Mouse (Mus musculus): ENCODE measurements around the gene Trim24. TPM values are rescaled to one million over a fixed set of nuclear protein-coding genes. Genes with fewer than 3 reads are reported as not detected.

The Trim24 gene
- total RNA-seq, 1 experiment = 77.8 TPM

GRCm38 (mm10) chr6:37951306-37951705 lies 80.7 kb downstream of the Trim24 start:
- no peaks in the 10 kb centered on the region for H3K9me3 ChIP-seq (ENCODE audit: control insufficient read depth, insufficient read depth, low read depth, low read length)
- H3K27ac ChIP-seq (ENCODE audit: insufficient read depth, low read depth, low read length, poor library complexity, severe bottlenecking) = no peak overlapping the region
- H3K4me1 ChIP-seq (ENCODE audit: control insufficient read depth in 2 of 2, insufficient read depth in 2 of 2, low read length in 2 of 2, poor library complexity in 1 of 2) = no peaks in the 10 kb centered on the region
- in situ Hi-C loops (cut with MboI; ENCODE audit: low sequenced_read_pairs in 2 of 2, unreplicated experiment in 2 of 2) = no loop called here
- no peak overlapping the region for H3K9ac ChIP-seq (ENCODE audit: insufficient read depth, low read depth, low read length, poor library complexity, severe bottlenecking)
- DNase-seq (ENCODE audit: low read depth, low spot score) = peak; percentile 15
- TF ChIP-seq HCFC1 (IDR thresholded peaks at IDR 0.05; ENCODE audit: borderline replicate concordance, insufficient read depth, low read length) (no peak), ZNF384 (IDR thresholded peaks at IDR 0.05; ENCODE audit: low read depth, low read length) (no peak), MAFK (IDR thresholded peaks at IDR 0.05; ENCODE audit: insufficient read depth, low read depth, low read length) (no peak), CHD2 (IDR thresholded peaks at IDR 0.05; ENCODE audit: low read depth, low read length) (no peak), ZC3H11A (IDR thresholded peaks at IDR 0.05; ENCODE audit: borderline replicate concordance, low read depth, low read length) (no peak)
- H3K36me3 ChIP-seq (ENCODE audit: control insufficient read depth, insufficient read depth, low read length, poor library complexity, severe bottlenecking) = peaks cover 25% of the 10 kb centered on the region
- H3K4me3 ChIP-seq (ENCODE audit: insufficient read depth in 1 of 2, low read depth in 1 of 2, low read length in 2 of 2, poor library complexity in 1 of 2, severe bottlenecking in 1 of 2) = no peak overlapping the region

- Histone ChIP-seq H3K4me1 (ENCODE audit: control insufficient read depth in 2 of 2, insufficient read depth in 2 of 2, low read length in 2 of 2, poor library complexity in 1 of 2) (peaks cover 2% of the 10 kb centered on the region in 2 experiments; a peak in 1 of 4 replicates), H3K9me3 (ENCODE audit: control insufficient read depth, insufficient read depth, low read depth, low read length) (no peaks in the 10 kb centered on the region), H3K36me3 (ENCODE audit: control insufficient read depth, insufficient read depth, low read length, poor library complexity, severe bottlenecking) (peaks cover 25% of the 10 kb centered on the region), H3K4me3 (ENCODE audit: insufficient read depth in 1 of 2, low read depth in 1 of 2, low read length in 2 of 2, poor library complexity in 1 of 2, severe bottlenecking in 1 of 2) (no peak overlapping the region), H3K9ac (ENCODE audit: insufficient read depth, low read depth, low read length, poor library complexity, severe bottlenecking) (no peak overlapping the region), H3K27ac (ENCODE audit: insufficient read depth, low read depth, low read length, poor library complexity, severe bottlenecking) (no peak overlapping the region)
- DNase-seq (ENCODE audit: low read depth, low spot score) = no peak
- no peak for TF ChIP-seq ZNF384 (IDR thresholded peaks at IDR 0.05; ENCODE audit: low read depth, low read length)
- TF ChIP-seq MAFK (IDR thresholded peaks at IDR 0.05; ENCODE audit: insufficient read depth, low read depth, low read length) = no peak
- no peak for TF ChIP-seq CHD2 (IDR thresholded peaks at IDR 0.05; ENCODE audit: low read depth, low read length)
- no peak for TF ChIP-seq HCFC1 (IDR thresholded peaks at IDR 0.05; ENCODE audit: borderline replicate concordance, insufficient read depth, low read length)
- TF ChIP-seq ZC3H11A (IDR thresholded peaks at IDR 0.05; ENCODE audit: borderline replicate concordance, low read depth, low read length) = no peak
- in situ Hi-C loops (cut with MboI; ENCODE audit: low sequenced_read_pairs in 2 of 2, unreplicated experiment in 2 of 2) = no loop called here
These were observed 96.8 kb downstream of the Trim24 start for GRCm38 (mm10) chr6:37967386-37967785.

- in situ Hi-C loops (cut with MboI; ENCODE audit: low sequenced_read_pairs in 2 of 2, unreplicated experiment in 2 of 2) = no loop called here
- Histone ChIP-seq H3K9me3 (ENCODE audit: control insufficient read depth, insufficient read depth, low read depth, low read length) (no peaks in the 10 kb centered on the region), H3K27ac (ENCODE audit: insufficient read depth, low read depth, low read length, poor library complexity, severe bottlenecking) (no peak overlapping the region), H3K4me1 (ENCODE audit: control insufficient read depth in 2 of 2, insufficient read depth in 2 of 2, low read length in 2 of 2, poor library complexity in 1 of 2) (no peaks in the 10 kb centered on the region), H3K4me3 (ENCODE audit: insufficient read depth in 1 of 2, low read depth in 1 of 2, low read length in 2 of 2, poor library complexity in 1 of 2, severe bottlenecking in 1 of 2) (no peak overlapping the region), H3K9ac (ENCODE audit: insufficient read depth, low read depth, low read length, poor library complexity, severe bottlenecking) (no peak overlapping the region), H3K36me3 (ENCODE audit: control insufficient read depth, insufficient read depth, low read length, poor library complexity, severe bottlenecking) (no peaks in the 10 kb centered on the region)
- DNase-seq (ENCODE audit: low read depth, low spot score) = peak; percentile 62
- no peak for TF ChIP-seq ZNF384 (IDR thresholded peaks at IDR 0.05; ENCODE audit: low read depth, low read length)
- no peak for TF ChIP-seq MAFK (IDR thresholded peaks at IDR 0.05; ENCODE audit: insufficient read depth, low read depth, low read length)
- peak; percentile 85 for TF ChIP-seq ZC3H11A (IDR thresholded peaks at IDR 0.05; ENCODE audit: borderline replicate concordance, low read depth, low read length)
- TF ChIP-seq HCFC1 (IDR thresholded peaks at IDR 0.05; ENCODE audit: borderline replicate concordance, insufficient read depth, low read length) = no peak
- TF ChIP-seq CHD2 (IDR thresholded peaks at IDR 0.05; ENCODE audit: low read depth, low read length) = no peak
These were observed 136.8 kb downstream of the Trim24 start for GRCm38 (mm10) chr6:38007459-38007858.

GRCm38 (mm10) chr6:38012829-38013228 lies 142.2 kb downstream of the Trim24 start:
- Histone ChIP-seq H3K4me1 (ENCODE audit: control insufficient read depth in 2 of 2, insufficient read depth in 2 of 2, low read length in 2 of 2, poor library complexity in 1 of 2) (no peaks in the 10 kb centered on the region), H3K27ac (ENCODE audit: insufficient read depth, low read depth, low read length, poor library complexity, severe bottlenecking) (no peak overlapping the region)
- TF ChIP-seq ZNF384 (IDR thresholded peaks at IDR 0.05; ENCODE audit: low read depth, low read length) (no peak), HCFC1 (IDR thresholded peaks at IDR 0.05; ENCODE audit: borderline replicate concordance, insufficient read depth, low read length) (no peak), CHD2 (IDR thresholded peaks at IDR 0.05; ENCODE audit: low read depth, low read length) (no peak), ZC3H11A (IDR thresholded peaks at IDR 0.05; ENCODE audit: borderline replicate concordance, low read depth, low read length) (no peak), MAFK (IDR thresholded peaks at IDR 0.05; ENCODE audit: insufficient read depth, low read depth, low read length) (no peak)

More at GRCm38 (mm10) chr6:38012829-38013228, 142.2 kb downstream of the Trim24 start:
- Histone ChIP-seq H3K9ac (ENCODE audit: insufficient read depth, low read depth, low read length, poor library complexity, severe bottlenecking) (no peak overlapping the region), H3K4me3 (ENCODE audit: insufficient read depth in 1 of 2, low read depth in 1 of 2, low read length in 2 of 2, poor library complexity in 1 of 2, severe bottlenecking in 1 of 2) (no peak overlapping the region), H3K36me3 (ENCODE audit: control insufficient read depth, insufficient read depth, low read length, poor library complexity, severe bottlenecking) (no peaks in the 10 kb centered on the region), H3K9me3 (ENCODE audit: control insufficient read depth, insufficient read depth, low read depth, low read length) (no peaks in the 10 kb centered on the region)
- in situ Hi-C loops (cut with MboI; ENCODE audit: low sequenced_read_pairs in 2 of 2, unreplicated experiment in 2 of 2) = no loop called here
- no peak for DNase-seq (ENCODE audit: low read depth, low spot score)

Other genes with a start within 250 kb of the Trim24 start
- gene Svopl, start 176.2 kb downstream of the Trim24 start, total RNA-seq (2012; rRNA removed) = 0.18 and 0.21 TPM in 2 replicates
- gene Tmem213, start 238.4 kb downstream of the Trim24 start, total RNA-seq (2012; rRNA removed) = 1.0 TPM in 1 of 2 replicates, not detected in the other

Data from ES-E14 (cell line).